Mouse (Mus musculus) embryonic fibroblast, embryonic 13.5 days (primary cell): ENCODE results near the gene Edrf1. TPM values are rescaled to one million over a fixed set of nuclear protein-coding genes. Genes with fewer than 3 reads are reported as not detected.

Experiments
- H3K27ac ChIP-seq: 2 replicates; pipeline ENCODE4 v1.5.1; 2012; ENCODE audit warnings: low read length, control low read depth, inconsistent platforms; ENCODE audit not compliant: insufficient read depth
- H3K4me1 ChIP-seq: 2 replicates; pipeline ENCODE4 v1.6.1; 2011; ENCODE audit warnings: low read length; ENCODE audit not compliant: control insufficient read depth, insufficient read depth
- H3K4me3 ChIP-seq: 2 replicates; pipeline ENCODE4 v1.5.1; 2011; ENCODE audit warnings: mild to moderate bottlenecking, control low read depth, low read length; ENCODE audit not compliant: insufficient read depth
- CTCF ChIP-seq: IDR thresholded peaks from 2 replicates; pipeline ENCODE4 v1.5.1; 2011; ENCODE audit warnings: mild to moderate bottlenecking, control low read depth, low read length, moderate library complexity, borderline replicate concordance; ENCODE audit not compliant: insufficient read depth
- POLR2A ChIP-seq: IDR thresholded peaks from 2 replicates; pipeline ENCODE4 v1.6.1; 2011; ENCODE audit warnings: low read depth, mild to moderate bottlenecking, control low read depth, low read length, moderate library complexity
- polyA plus RNA-seq: library from polyadenylated mRNA; stranded (reverse); fragments of >200 nt; gene quantifications from 2 replicates; pipeline ENCODE4 v1.2.4, GENCODE M21; 2011; ENCODE audit warnings: low read depth; ENCODE audit not compliant: missing spikeins, insufficient read length

The Edrf1 gene
- polyA plus RNA-seq, 1 experiment: 16.6 TPM

DNA sequence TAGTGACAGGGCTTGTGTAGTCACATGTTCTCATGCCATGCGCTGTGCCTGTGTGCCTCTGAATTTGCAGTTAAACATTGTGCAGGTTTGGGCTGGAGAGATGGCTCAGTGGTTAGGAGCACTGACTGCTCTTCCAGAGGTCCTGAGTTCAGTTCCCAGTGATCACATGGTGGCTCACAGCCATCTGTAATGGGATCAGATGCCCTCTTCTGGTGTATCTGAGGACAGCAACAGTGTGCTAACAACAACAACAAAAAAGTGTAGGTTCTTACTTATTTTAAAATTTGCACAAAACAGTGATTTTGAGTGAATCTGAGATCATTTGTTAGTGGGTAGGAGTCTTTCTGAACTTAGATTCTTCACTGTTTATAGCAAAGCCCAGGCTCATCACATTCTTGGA lies 81.2 kb downstream of the Edrf1 start:
- Histone ChIP-seq H3K4me1 (no peaks in the 10 kb centered on the region), H3K4me3 (no peak overlapping the region), H3K27ac (no peak overlapping the region)
- TF ChIP-seq CTCF: no peak
- TF ChIP-seq POLR2A: no peak

DNA sequence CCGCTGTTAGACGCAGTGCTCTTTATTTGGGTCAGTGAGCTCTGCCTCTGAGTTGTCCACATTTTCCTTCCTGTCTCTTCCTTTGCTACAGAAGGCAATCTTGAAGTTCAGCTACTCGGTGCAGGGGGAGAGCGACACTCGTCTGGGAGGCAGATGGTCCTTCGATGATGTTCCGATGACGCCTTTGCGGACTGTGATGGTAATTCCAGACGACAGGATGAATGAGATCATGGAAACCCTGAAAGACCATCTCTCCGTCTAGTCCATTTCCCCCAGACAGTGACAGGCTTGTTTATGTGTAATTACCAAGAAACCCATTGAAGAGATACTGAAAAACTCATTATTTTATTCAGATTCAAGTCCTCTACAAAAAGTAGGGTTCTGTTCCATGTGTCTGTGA lies 83.3 kb downstream of the Edrf1 start:
- H3K4me3 ChIP-seq: no peak overlapping the region

More for the DNA sequence above, 83.3 kb downstream of the Edrf1 start:
- TF ChIP-seq CTCF (no peak), POLR2A (no peak)
- H3K4me1 ChIP-seq: no peaks in the 10 kb centered on the region
- no peak overlapping the region for H3K27ac ChIP-seq

Other genes starting within 250 kb of the Edrf1 start
- not detected in 2 replicates for gene Tex36, start 35.4 kb upstream of the Edrf1 start, polyA plus RNA-seq
- not detected in 2 replicates for gene Mmp21, start 42.5 kb downstream of the Edrf1 start, polyA plus RNA-seq
- gene Bccip, start 71.8 kb downstream of the Edrf1 start, polyA plus RNA-seq: 86.5 and 100 TPM in 2 replicates
- 15.9 and 19.4 TPM in 2 replicates for gene Uros, start 72.5 kb downstream of the Edrf1 start, polyA plus RNA-seq
- gene Fank1, start 139.3 kb downstream of the Edrf1 start, polyA plus RNA-seq: not detected in 2 replicates
- gene Dhx32, start 145.2 kb downstream of the Edrf1 start, polyA plus RNA-seq: 20.5 and 28.9 TPM in 2 replicates